Mouse (Mus musculus) megakaryocyte-erythroid progenitor cell, adult 5-6 weeks (primary cell): ENCODE results near the gene Usf3. TPM values are rescaled to one million over a fixed set of nuclear protein-coding genes. Genes with fewer than 3 reads are reported as not detected.

Experiments used
- ATAC-seq: replicated peaks from 2 replicates; pipeline ENCODE4 v1.8.0; 2016; ENCODE audit warnings: mild to moderate bottlenecking, inconsistent platforms; ENCODE audit not compliant: severe bottlenecking, poor library complexity, low FRiP score, low TSS enrichment
- total RNA-seq, 2 experiments: library from RNA; stranded (forward) in 1 of 2; stranded (reverse) in 1 of 2; fragments of 200-1000, 215-1000 nt in 1 of 2; fragments of >200 nt in 1 of 2; fragmentation: Nextera tagmentation in 1 of 2; gene quantifications; 2 replicates each; pipeline ENCODE4 v1.2.3; 2014 to 2017

Gene Usf3
- total RNA-seq, 2 experiments from 2014 or later = 17.2 to 42.8 TPM

GRCm38 (mm10) chr16:44221463-44221862 lies 48.4 kb downstream of the Usf3 start:
- no peak for ATAC-seq

DNA sequence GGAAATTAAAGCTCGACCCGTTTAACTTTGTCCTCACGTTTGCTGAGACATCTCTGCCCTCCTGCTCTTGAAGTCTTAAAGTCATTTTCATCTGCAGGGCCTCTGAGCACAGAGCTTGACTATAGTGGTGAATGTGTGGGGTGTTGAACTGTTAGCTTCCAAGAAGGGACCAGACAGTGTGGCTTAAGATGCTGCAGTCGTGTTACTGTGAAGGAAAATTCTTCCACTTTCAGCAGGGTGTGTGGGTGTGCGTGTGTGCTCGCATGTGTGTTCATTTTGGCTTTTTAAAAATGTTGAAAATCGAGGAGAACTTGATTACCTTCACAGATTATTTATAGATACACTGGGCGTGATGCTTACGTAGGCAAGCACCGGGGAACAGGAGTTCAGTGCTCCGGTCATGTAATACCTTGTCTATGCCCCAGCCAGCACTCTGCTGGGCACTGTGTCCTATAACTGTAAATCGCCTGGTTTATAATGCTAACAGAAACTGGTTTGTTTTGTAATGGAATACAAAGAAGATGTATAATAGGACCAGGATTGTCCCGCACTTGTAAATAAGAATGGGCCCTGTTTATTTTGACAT lies 53.8 kb downstream of the Usf3 start:
- no peak for ATAC-seq

DNA sequence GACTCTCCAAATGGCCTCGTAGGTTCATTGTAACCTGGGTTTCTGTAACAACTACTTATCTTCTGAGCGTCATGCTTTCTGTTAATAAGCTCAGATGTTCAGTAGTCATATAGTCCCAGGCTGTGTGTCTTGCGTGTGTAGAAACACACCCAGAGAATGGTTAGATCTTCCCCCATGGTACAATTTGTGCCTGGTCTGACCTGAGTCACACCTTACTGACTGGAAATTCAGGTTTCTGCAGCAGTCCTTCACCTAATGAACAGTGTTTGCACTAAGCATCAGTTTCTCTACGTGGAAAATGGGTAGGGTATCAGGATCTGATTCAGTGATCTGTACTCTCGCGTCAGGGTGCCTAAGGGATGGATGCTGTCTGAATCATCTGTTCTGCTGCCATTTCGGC lies 60.0 kb downstream of the Usf3 start:
- no peak for ATAC-seq

DNA sequence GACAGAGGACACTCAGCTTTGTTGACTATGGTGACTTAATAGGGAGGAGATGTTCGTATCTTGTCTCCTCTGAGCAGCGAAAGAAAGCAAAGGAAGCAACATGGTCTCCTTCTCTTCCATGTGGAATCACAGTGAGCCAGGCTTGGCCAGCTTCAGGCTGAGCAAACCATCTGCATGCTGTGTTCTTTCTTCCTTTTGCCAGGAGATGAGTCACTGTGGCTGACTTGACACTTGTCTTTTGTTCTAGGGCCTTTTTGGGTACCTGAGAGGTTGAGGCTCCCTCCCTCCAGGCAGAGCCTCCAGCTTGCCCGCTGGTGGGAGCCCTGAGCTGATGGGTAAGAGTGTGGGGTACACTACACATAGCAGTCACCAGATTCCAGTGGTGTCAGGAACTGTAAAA lies 64.8 kb downstream of the Usf3 start:
- no peak for ATAC-seq

DNA sequence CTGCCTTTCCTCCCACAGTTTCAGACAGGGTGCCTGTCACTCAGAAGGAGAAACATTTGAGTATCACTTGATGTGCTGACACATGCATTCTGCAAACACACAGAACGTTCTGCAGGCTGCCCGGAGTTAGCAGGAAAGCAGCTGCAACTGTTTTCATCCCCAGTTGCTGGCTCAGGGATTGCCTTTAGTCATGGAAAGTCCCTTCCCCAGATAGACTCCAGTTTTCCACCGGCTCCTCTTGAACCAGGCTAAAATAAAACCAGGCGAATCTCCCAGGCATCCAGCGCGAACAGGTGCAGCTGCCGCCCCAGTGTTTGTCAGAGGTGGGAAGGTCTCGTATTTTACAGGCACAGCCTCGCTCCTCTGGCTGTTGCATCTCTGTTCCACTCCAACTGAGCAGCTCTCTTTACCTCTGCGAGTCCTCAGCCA lies 65.8 kb downstream of the Usf3 start:
- ATAC-seq = no peak

DNA sequence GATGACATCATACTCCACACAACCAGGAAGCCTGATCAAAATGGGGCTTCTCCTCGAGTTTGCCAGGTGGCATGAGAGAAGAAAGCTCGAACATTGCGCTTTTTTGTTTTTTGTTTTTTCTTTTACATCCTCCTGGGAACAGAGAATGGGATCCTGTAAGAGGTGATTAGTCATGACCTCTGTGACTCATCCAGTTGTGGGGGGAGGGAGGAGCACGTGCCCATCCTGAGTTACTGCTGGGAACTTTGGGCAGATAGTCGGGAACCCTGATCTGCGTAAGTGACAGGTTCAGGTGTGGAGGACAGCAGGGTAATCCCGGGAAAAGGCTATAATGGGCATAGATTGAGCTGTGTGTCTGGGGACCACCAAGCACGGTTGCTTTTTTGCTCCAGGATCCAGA lies 67.4 kb downstream of the Usf3 start:
- no peak for ATAC-seq

DNA sequence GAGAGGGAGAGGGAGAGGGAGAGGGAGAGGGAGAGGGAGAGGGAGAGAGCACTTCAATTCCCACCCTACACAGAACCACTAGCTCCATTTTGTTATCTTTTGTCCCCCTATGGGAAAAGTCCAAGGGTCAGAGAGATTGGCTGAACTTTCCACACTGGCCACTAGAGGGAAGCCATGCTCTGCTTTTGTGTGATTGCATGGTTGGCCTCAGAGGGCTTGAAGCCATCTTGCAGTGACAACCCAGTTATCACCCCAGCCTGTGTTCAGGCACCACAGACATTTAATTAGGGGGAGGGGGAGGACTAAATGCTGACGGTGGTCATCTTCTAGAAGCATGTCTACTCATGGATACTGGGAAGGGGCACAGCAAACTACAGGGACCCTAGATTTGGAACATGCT lies 69.6 kb downstream of the Usf3 start:
- peak; percentile 98 for ATAC-seq

DNA sequence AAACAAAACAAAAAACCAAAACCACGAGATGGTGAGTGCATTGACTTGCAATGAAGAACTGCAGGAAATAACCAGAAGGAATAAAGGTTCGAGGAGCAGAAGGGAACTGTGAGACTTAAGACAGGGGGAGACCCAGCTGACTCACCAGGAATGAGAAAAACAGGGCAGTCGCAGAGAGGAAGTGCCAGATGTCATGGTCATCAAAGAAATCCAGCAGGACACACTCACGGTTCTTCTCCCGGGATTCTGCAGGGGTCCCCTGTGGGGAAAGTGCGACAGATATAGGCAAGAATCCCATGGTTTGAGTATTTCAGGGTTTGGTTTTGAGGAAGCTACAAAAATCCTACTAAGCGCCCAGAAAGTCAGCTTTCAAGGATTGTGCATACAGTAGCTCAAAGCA lies 70.3 kb downstream of the Usf3 start:
- no peak for ATAC-seq

GRCm38 (mm10) chr16:44249985-44250384 lies 76.9 kb downstream of the Usf3 start:
- no peak for ATAC-seq

DNA sequence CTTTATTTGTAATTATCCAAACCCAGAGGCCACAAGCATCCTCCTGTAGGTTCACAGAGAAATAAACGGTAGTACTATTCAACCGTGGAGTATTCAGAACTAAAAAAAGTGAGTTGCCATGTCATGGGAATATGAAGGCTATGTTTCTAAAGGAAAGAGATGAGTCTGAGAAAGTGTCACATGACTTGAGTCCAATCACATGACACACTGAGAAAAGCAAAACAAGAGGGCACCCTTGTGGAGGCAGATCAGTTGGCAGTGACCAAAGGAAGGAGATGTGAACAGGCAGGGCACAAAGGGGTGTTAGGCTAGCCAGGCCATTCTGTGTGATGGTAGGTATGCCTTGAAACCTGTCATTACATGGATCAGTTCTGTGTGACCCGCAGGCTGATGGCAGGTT lies 79.7 kb downstream of the Usf3 start:
- no peak for ATAC-seq

DNA sequence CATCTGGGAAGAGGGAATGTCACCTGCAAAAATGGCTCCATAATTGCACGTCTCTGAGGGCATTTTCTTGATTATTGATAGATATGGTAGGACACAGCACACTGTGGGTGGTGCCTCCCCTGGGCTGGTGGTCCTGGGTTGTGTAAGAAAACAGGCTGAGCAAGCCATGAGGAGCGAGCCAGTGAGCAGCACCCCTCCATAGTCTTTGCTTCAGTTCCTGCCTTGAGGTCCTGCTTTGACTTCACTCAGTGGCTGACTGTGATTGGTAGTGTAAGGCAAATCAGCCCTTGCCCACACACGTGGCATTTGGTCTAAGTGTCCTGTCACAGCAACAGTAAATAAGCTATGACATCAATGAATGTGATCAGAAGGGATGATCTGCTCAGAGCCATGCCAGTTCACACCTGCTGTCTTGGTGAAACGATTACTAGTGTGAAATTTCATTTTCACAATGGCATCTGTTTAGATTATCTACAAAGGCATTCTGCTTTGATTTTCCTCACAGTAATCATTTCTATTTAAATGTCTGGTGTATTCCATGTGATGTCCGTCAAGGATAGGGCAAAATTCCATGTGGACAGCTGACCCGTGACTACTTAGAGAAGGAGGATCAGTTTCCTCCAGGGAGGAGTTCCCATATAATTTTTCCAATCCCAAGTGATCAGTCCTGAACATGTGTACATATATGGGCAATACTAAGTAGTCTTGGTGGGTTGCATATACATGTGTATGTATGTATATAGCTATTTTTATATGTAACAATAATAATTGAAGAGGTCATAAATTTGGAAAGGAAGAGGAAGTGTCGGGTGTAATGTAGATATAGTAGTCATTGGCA lies 81.0 kb downstream of the Usf3 start:
- no peak for ATAC-seq

- ATAC-seq = no peak
These were observed 81.7 kb downstream of the Usf3 start for GRCm38 (mm10) chr16:44254698-44255097.

GRCm38 (mm10) chr16:44257476-44257875 lies 84.4 kb downstream of the Usf3 start:
- ATAC-seq = no peak

DNA sequence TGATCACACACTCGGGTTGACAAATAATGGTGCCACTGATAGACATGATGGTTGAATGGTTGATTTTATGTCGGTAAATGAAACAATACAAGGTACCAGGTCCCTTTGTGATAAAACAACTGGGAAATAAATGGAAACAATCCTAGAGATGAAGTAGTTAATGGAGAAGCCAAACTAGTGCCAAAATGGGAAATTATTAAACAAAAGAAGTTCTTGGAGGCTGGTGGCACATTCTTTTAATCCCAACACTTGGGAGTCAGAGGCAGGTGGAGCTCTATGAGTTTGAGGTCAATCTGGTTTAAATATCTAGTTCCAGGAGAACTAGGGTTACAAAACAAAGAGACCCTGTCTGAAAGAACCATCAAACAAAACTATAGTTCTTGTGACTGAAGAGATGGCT lies 91.9 kb downstream of the Usf3 start:
- ATAC-seq = no peak

- peak; percentile 55; the same call in 1 of the 2 replicates for ATAC-seq
These were observed 92.5 kb downstream of the Usf3 start for GRCm38 (mm10) chr16:44265562-44265961.

DNA sequence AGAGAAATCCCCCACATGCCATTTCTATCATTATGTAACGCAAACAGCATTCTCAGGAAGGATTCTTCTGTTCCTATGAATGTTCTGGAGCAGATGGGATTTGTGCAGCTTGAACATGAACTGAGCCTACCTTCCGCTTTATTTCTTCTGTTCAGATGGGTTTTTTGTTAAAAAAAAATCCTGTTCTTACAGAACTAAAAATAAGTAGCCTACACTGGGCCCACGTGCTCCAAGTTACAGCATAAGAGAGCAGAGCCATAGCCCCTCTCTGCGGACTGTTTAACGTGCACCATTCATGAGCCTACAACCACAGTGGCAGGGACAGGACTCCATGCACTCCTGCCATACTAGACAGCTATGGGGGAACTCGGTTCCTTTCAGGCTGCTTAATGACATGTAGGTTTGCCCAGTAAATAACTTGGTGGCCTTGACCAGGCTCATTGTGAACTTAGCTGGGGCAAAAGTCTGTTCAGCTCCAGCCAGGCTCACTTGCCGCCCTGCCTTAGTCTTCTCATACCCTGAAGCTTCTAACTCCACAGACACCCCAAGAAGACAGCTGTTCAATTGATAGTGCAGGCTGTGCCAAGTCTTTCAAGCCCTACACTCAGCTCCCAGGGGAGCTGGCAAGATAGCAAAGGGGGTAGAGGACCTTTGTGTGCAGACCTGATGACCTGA lies 95.6 kb downstream of the Usf3 start:
- no peak for ATAC-seq

- ATAC-seq = no peak
These were observed 96.5 kb downstream of the Usf3 start for GRCm38 (mm10) chr16:44269578-44269977.

DNA sequence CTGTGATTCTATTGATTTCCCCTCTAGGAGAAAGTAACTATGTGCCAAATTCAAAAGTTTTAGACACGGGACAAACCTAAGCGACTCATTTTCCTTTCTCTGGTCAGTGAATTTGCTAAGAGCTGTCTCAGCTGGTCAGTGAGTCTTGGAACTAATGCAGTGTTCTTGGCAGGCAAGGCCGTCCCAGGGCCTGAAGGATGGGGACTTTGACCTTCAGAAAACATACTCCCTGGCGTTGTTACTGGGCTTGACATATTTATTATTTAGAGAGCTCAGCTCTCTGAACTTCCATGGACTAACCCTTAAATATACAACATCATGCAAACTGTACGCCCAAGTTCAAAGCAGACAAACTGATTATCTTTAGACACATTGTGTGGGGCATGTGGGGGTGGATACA lies 97.6 kb downstream of the Usf3 start:
- no peak for ATAC-seq

DNA sequence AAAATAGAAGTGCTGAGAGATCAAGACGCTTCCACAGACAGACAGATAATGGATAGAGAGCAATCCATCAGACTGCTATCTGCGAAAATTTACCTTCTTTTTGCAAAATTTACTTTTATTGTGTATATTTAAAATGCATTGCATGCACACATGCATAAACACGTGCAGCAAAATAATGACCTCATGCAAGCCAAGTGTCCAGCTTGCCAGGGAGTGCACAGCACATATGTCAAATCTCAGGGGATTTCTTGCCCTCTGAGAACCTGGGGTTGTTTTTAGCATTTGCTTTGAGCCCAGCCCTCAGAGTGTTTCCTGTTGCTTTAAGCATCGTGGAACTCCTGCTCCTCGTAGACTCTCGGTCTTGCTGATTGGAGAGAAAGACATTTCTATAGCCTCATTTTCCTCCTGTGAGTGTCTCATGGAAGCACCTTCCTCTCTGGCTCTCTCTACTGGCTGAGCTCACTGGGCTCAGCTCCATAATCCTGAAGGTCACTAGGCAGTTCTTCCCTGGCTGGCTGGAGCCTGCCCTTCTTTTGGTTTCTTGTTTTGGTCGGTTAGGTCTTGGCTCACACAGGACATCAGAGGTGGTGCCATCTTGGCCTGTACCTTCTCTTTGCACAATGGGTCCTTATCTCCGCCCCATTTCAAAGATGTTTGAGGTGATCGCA lies 98.5 kb downstream of the Usf3 start:
- ATAC-seq = no peak
